Mouse (Mus musculus): ENCODE data around the gene Spata19. TPM values are rescaled to one million over a fixed set of nuclear protein-coding genes. Genes with fewer than 3 reads are reported as not detected.

Gene Spata19
- polyA plus RNA-seq, 1 experiment from 2014 or later = not detected

DNA sequence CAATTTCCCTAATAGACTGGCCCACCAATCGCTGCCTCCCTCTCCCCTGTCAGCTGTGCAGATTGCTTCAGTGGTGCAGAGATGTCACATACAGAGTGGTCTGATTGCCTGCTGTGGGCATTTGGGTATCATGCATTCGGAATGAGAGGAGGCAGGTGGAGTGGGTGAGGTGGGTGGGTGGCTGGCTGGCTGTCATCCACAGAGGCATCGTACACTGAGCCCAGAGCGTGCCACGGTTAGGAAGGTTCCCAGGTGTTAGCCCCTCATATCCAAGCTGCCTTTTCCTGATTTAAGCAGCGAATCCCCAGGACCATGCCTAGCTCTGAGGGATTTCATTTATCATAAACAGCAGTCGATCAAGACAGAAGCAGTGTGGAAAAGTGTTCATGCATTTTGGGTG, 36.7 kb downstream of the Spata19 start:
- Histone ChIP-seq H3K27me3 (replicated peaks) (no peaks in the 10 kb centered on the region), H3K36me3 (no peaks in the 10 kb centered on the region), H3K27ac (replicated peaks) (no peak overlapping the region), H3K4me3 (no peak overlapping the region), H3K4me1 (0 out of 2 replicates have a peak, but pooled peaks cover 7% of the 10 kb centered on the region), H3K9me3 (no peaks in the 10 kb centered on the region), H3K4me2 (no peak overlapping the region), H3K9ac (no peak overlapping the region)
- no peak for ATAC-seq (ENCODE audit: extremely low read depth, insufficient number of reproducible peaks, low FRiP score, low TSS enrichment)
- WGBS = 71% methylated on average over 7 of the region's 7 CpGs

DNA sequence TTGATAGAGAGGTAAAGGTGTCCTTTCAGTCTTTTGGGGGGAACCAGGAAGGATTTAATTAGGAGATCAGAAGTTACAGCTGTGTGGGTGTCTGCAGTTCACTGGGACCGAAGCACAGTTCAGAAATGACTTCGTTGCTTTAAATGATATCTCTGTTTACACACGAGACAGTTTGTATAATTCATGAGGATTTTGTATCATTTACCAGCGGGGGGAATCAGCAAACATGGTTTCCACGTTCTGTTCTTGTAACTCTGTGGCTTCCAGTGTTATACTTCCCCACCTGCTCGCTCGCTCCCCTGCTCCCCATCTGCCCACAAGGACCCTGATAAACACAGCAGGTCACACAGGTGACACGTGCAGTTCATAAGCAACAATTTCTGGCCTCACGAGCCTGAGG, 39.3 kb downstream of the Spata19 start:
- 0 out of 2 replicates have a peak, but pooled peaks cover 7% of the 10 kb centered on the region for H3K4me1 ChIP-seq
- ATAC-seq (ENCODE audit: extremely low read depth, insufficient number of reproducible peaks, low FRiP score, low TSS enrichment) = no peak

DNA sequence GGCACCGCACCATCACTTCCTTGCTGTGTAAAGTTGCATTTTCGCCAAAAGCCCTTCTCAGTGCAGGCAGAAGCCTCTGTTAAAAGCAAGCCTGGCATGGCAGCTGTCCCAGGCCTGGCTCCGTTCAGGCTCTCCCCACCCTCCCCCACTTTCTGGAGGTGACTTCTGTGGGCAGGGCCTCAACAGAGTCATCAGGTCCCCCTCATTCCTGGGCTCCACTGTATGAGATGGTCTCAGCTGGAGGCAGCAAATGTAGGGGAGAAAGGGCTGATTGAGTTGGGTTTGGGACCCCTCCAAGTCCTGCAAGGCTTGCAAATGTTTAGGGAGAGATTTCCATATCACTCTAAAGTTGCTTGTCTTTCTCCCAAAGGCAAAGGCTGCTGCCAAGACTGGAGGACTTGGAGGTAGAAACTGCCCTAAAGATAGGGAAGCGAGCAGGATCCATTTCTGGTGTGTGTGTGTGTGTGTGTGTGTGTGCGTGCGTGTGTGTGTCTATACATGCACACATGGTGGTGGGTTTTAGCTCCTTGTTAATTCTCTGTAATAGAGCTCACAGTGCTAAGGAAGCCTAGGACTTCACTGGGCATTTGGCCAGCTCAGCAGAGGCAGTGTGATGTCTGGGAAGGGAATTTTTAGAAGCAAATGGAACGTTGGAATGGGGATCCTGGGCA, 40.9 kb downstream of the Spata19 start:
- Histone ChIP-seq H3K9me3 (no peaks in the 10 kb centered on the region), H3K4me2 (no peak overlapping the region), H3K36me3 (no peaks in the 10 kb centered on the region), H3K4me1 (0 out of 2 replicates have a peak, but pooled peaks cover 7% of the 10 kb centered on the region), H3K27ac (replicated peaks) (peak overlapping the region; percentile 42; the same call in 1 of the 2 replicates), H3K4me3 (no peak overlapping the region), H3K9ac (no peak overlapping the region), H3K27me3 (replicated peaks) (no peaks in the 10 kb centered on the region)
- 60% methylated on average over 7 of the region's 7 CpGs for WGBS
- ATAC-seq (ENCODE audit: extremely low read depth, insufficient number of reproducible peaks, low FRiP score, low TSS enrichment) = peak; percentile 42; the same call in 1 of the 2 replicates

More for the DNA sequence above, 39.3 kb downstream of the Spata19 start:
- 67% methylated on average over 9 of the region's 9 CpGs for WGBS
- H3K4me3 ChIP-seq = no peak overlapping the region
- H3K36me3 ChIP-seq = no peaks in the 10 kb centered on the region
- H3K9ac ChIP-seq = no peak overlapping the region
- no peaks in the 10 kb centered on the region for H3K9me3 ChIP-seq
- H3K27me3 ChIP-seq (replicated peaks) = no peaks in the 10 kb centered on the region
- H3K4me2 ChIP-seq = no peak overlapping the region
- H3K27ac ChIP-seq (replicated peaks) = no peak overlapping the region

DNA sequence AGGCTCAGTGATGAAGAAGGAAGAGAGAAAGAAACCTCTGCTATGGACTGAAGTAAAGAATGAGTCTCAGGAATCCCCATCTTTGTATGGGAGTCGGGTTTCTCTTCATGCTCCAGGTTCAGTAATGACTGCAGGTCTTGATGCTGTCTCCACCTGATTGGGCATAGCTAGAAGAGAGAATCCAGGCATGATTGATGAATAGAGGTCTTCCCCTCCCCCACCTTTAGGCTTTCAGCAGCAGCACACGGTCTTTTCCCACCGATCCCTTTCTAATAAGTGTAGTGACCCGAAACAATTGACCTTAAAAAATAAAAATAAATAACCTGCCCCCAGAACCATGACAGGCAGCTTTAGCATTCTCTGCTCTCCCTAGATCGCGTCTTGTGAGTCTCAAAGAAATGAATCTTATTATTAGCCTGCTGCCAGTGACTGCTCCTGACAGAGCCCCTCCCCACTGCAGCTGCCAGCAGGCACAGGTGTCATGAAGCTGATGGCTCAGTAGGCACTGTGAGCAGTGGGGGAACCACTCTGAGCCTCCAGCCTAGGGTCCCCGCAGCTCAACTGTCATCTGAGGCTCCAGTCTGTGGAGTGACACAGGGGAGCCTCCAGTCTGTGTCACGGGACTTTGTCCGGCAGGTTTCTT, 53.3 kb downstream of the Spata19 start:
- no peaks in the 10 kb centered on the region for H3K9me3 ChIP-seq
- WGBS = 50% methylated on average over 9 of the region's 9 CpGs
- ATAC-seq (ENCODE audit: extremely low read depth, insufficient number of reproducible peaks, low FRiP score, low TSS enrichment) = no peak
- no peak overlapping the region for H3K4me2 ChIP-seq
- H3K36me3 ChIP-seq = no peaks in the 10 kb centered on the region
- no peaks in the 10 kb centered on the region for H3K27me3 ChIP-seq (replicated peaks)
- H3K27ac ChIP-seq (replicated peaks) = no peak overlapping the region
- no peaks in the 10 kb centered on the region for H3K4me1 ChIP-seq
- no peak overlapping the region for H3K9ac ChIP-seq
- no peak overlapping the region for H3K4me3 ChIP-seq

Other genes with a start within 250 kb of the Spata19 start
- gene Jam3, start 241.4 kb upstream of the Spata19 start, polyA plus RNA-seq (2015; fragmentation: Nextera tagmentation; extraction: Ambion mirVana) = 39.8 and 43.4 TPM in 2 replicates
- gene Igsf9b, start 97.6 kb upstream of the Spata19 start, polyA plus RNA-seq (2015; fragmentation: Nextera tagmentation; extraction: Ambion mirVana) = 3.6 and 3.7 TPM in 2 replicates